Mouse (Mus musculus) gastrocnemius, adult 18-20 months (tissue): ENCODE measurements around the gene Dars. TPM values are rescaled to one million over a fixed set of nuclear protein-coding genes. Genes with fewer than 3 reads are reported as not detected.
A peak's percentile ranks its signal among the peaks of the same experiment; 100 is the strongest.

Experiments used
- DNase-seq: peaks from one replicate; pipeline ENCODE4 v3.0.0; 2021; ENCODE audit warnings: low spot score
- long read RNA-seq, 2 experiments: library from polyadenylated mRNA; stranded (forward); transcript quantifications; one replicate each; pipeline ENCODE4 v2.0.0; 2021
- total RNA-seq, 2 experiments: library from RNA; stranded (reverse); gene quantifications; 2 replicates each; pipeline ENCODE4 v1.2.3; 2021

Dars gene
- total RNA-seq = 10 to 100 TPM; 62.4 to 66.9 TPM
- long read RNA-seq, experiment 1, transcript Dars-201 (16 exons, 2,175 nt) = major isoform, 78 of 81 reads
- long read RNA-seq, experiment 1, partial matches to known transcripts = 3 of 81 reads
- long read RNA-seq, experiment 1, other reads (novel, unspliced or antisense) = 0 of 81 reads
- long read RNA-seq, experiment 2, transcript Dars-201 (16 exons, 2,175 nt) = major isoform, 100 of 108 reads
- long read RNA-seq, experiment 2, partial matches to known transcripts = 2 of 108 reads
- long read RNA-seq, experiment 2, other reads (novel, unspliced or antisense) = 5 of 108 reads

DNA sequence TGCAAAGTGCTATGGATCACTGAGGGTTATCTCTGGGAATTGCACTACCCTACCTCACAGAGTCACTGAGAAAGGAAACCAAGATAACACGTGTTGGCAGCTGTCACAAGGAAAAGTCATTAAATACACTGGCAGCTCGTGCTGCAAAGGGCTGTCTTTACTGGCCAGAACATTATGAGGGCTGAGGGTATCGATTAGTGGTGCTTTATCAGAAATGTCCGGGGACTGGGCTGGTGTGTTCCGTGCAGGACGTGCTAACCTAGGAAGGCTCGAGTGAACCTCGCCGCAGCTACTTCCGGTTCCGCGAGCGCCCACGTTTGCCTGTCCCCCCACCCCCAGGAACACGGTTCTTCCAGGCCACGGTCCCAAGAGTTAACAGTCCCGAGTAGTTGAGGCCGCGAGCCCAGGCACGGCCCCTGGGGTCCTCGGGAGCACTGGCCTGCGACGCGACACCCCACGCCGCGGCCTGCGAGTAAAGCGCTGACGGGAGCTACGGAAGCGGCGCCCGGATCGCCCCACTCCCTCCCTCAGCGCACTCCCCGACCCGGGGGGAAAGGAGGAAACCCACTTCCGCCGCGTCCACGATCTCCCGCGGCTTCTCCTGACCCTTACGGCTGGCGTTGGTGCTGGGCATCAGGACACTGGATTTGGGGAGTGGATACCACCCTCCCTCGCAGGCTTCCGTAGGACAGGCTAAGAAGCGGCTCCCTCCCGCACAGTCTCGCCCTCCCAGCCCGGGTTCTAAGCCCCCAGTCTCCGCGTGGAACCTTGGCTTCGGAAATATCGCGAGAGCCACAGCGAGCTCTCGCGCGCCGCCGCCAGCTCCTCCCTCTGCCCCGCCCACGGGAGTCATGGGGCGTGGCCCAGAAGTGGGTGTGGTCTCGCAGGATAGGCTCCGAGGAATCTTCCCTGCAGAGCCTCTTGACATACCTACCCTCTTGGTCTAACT is at the start of gene Dars:
Gene Dars (minus strand): TSS at position 785 of the 949 bp plus-strand sequence.
- peak; percentile 94 for DNase-seq

DNA sequence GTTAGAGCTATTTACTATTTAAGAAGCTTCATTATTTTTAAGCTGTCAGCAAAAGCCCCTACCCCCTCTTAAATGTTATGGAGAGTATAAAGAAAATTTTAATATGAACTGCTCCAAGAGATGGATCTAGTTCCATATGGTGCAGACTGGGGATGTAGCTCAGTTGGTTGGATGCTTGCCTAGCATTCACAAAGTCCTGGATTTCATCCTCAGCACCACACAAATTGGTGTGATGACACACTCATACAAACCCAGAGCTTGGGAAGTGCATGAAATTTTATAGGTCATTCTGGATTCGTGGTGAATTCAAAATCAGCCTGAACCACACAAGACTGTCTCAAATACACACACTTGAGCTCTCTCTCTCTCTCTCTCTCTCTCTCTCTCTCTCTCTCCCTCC is 49.7 kb upstream of the Dars start:
- DNase-seq = no peak

DNA sequence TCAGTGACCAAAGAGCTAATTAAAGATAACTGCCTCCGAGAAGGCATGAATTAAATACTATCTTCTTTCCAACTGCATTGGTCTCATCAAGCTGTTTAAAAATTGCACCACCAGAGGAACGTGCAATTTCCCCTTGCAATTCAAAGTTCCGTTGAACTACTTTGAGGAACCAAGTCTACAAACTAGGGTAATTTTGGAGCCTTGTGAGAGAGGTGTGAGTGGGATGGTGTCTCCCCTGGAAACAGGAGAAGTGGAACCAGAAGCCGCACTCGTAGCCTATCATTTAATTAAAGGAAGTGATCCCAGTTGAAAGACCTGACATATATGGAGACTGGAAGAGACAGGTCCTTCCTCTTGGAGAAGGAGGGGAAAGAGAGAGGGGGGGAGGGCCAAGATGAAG is 46.3 kb upstream of the Dars start:
- DNase-seq = no peak

DNA sequence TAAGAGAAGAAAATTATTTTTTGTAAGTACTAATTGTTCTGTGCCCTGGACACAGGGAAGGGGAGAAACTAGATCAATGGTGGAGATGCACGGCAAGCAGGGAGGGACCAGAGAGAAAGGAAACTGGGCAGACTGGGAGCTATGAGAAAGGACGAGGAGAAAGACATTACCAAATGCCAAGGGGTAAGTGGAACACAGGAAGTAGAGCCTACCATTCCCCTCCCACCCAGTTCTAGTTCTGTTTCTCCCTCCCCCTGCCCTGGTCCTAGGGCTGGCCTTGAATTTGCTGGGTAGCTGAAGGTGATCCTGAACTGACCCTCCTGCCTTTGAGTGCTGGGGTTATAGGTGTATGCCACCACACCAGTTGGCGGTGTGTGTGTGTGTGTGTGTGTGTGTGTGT is 45.2 kb upstream of the Dars start:
- DNase-seq = no peak

DNA sequence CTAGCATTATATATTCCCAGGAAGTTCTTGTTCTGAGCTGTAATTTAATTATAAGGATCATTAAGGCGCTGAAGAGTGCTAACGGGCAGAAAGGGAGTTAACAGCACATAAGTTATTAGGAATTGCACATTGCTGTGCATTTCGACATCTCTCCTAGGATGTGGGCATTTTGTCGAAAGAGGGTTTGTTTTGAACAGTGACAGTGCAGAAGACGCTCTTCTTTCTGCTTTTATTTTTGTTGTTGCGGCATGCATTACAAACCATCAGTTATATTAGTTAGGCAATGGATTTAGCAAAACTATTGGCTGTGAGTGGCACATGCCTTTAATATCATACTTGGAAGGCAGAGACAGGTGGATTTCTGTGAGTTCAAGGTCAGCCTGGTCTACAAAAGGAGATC is 43.6 kb upstream of the Dars start:
- no peak for DNase-seq

DNA sequence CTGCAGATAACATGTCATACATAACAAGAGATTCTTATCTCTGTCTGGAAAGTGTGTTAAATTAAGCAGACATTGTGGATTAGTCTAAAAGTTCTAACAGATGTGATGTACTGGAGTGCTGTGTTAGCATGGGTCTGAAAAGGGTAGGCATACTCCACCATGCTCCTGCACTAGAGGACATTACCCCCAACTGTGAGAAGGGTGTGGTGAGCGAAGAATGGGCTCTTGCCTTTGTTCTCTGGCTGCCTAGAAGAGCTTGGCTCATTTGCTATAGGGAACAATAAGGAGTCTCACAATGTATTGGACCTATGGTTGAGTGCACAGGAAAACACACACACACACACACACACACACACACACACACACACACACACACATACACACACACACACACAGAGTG is 42.3 kb upstream of the Dars start:
- no peak for DNase-seq

DNA sequence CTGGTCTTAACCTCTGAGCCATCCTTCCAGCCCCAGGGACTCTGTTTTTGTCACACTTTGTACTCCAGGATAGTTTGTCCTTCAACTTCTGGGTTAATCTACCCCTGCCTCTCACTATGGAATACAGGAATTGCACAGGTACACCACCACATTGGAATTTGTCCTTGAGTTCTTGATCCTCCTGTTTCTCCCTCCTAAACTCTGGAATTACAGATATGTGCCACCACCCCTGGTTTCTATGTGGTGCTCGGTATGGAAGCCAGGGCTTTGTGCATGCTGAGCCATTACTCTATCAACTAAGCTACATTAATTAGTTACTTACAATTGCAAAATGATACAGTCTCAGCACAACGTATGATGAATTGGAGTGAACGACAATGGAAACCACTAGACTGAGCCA is 41.8 kb upstream of the Dars start:
- DNase-seq = no peak

DNA sequence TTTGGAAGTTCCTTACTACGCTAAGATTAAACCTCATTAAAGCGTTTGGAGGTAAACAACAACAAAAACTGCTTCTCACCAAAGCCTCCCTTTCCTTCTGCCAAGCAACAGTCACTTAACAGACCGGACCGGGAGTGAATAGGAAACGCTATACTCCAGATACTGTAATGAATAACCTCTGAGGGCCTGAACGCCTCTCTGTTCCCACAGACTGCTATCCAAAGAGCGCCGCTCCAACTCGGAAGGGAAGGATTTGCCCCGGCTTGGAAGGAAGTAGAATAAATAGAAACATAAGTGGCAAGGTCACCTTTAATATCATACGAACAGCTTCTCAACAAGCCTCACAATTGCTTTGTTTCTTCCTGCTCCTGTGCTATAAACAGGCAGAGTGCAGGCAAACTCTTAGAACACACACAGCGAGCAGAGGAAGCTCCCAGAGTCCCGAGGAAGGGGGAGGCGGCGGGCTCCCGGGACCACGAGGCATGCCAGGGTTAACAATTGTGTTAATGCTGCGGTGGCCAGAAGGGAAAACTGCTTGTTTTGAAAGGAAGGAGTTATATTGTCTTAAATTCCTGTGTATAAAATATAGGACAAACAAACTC is 39.8 kb upstream of the Dars start:
- no peak for DNase-seq

DNA sequence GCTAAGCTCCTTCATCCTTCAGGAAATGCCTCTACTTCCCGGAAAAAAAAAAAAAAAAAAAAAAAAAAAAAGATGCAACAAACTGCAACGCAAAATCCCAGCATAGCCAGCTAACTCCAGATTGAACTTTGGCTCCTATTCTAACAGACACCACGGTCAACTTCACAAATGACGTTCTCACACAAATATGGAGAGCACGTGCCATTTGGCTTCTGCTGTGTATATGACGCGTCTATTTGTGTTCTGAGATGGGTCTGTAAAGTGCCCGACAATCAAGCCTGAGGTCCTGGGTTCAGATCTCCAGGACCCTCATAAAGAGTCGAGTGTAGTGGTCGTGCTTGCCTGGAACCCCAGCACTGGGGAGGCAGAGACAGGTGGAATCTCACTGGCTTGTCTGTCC is 39.1 kb upstream of the Dars start:
- no peak for DNase-seq

DNA sequence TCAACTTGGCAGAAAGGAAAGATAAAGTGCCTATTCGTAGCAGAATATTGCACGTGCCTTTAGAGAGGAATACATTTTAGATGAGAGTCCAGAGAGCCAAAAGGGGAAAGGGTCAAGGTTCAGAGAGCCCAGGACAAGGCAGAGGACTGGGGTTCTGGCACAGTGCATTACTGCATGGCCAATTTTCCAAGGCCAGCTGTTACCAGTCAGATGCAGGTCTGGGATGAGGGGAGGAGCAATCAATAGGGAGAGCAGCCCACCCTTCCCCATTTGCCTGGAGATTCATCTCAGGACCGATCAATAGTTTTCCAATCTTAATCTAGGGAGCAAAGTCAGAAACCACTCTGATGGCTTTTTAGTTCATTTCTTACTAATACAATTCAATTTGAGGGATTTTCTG is 35.0 kb upstream of the Dars start:
- DNase-seq = no peak

DNA sequence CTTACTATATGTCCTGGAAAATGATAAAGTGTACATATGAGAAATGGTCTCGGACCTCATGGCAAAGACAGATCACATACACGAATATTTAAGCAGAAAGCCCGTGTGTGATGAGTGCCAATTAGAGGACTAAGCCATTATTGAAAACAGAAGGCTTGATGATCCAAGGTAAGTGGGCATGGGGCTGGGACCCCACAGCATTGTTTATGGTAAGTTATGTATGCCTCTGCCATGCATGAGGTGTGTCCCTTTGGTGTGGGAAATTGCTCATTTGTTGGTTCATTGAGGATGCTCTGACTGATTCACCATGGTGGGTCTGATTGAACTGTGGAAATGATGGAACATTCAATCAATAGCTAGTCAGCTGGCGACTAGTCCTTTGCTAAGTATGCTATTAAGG is 34.0 kb upstream of the Dars start:
- DNase-seq = no peak

DNA sequence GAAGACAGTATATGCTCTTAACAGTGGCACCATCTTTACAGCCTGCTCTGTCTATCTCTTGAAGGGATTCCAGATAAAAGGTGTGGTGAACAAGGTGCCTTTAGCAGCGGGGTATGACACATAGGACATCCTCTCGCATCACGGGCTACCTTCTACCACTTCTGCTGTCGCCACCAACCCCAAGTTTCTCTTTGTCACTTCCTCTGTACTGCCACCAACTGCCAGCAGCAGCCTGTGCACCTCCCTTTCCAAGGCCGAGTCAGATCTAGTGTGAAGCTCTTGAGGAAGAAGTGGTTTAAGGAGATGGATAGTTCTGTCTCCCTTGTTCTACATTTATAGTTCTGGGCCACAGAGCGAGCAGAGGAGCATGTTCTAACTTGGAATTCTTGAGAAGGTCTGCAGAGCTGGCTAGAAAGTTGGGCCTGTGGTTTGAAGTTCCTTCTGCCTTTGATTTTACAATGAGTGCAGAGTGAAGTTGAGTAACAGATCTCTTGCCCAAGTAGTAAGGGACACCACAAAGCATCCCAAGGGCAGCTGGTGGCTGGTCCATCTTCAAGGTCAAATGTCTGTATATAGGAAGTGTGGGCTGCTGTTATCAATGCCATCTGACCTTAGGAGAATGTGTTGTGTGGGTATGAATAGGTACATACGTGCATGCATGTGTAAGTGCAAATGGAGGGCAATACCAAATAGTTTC is 30.2 kb upstream of the Dars start:
- no peak for DNase-seq

DNA sequence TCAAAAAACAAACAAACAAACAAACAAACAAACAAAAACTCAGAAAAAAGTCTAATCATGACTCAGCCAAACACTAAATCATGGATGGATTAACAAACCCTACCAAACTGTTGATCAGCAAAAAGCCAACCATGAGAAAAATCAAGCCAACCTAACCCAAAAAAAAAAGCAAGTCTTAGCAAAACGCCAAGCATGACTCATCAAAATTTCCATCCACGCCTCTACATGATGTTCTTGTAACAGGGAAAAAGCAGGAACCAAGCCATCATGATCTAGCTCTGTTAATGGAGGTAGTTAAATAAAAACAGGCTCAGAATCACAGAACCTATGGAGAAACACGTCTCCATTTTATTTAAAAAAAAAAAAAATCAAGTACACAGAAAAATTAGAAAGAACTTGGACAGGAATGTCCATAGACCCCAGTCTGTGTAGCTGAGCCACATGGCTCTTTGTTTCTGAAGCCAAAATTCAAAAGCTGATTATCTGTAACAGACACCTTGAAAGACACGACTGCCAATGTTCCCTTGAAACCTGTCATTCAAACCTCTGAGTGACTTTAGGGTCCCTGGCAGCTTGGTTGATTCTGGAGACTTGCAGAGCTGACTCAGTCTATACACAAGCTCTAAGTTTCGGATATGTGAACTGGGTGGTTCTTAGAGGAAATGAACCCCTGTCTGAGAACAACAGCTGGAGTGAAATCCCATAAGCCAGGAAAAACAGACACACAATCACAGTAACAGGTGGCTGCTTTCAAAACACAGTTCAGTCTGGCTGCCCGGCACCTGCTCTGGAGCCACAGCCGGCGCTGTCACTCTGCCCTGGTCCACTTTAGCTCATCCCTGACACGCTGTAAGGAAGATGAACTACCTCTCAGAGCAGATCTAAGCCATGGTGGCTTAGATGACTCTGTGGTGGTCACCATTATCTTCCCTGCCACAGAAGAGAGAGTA is 27.0 kb upstream of the Dars start:
- peak; percentile 42 for DNase-seq

DNA sequence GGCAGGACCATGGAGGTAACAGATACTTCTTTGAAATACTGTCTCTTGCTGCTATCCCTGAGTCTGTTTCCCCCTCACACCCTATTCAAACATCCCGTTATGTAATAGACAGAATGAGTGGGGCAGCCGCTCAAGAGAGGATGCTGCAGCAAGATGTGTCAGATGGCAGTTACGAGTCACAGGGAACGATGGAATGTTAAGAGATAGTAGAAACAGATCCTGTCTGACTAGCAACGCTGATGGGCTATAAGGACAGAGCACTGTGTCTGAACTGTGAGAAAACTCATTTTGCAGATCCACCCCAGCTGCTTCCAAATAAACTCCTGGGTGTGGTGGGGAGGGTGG is 23.9 kb upstream of the Dars start:
- DNase-seq = no peak

DNA sequence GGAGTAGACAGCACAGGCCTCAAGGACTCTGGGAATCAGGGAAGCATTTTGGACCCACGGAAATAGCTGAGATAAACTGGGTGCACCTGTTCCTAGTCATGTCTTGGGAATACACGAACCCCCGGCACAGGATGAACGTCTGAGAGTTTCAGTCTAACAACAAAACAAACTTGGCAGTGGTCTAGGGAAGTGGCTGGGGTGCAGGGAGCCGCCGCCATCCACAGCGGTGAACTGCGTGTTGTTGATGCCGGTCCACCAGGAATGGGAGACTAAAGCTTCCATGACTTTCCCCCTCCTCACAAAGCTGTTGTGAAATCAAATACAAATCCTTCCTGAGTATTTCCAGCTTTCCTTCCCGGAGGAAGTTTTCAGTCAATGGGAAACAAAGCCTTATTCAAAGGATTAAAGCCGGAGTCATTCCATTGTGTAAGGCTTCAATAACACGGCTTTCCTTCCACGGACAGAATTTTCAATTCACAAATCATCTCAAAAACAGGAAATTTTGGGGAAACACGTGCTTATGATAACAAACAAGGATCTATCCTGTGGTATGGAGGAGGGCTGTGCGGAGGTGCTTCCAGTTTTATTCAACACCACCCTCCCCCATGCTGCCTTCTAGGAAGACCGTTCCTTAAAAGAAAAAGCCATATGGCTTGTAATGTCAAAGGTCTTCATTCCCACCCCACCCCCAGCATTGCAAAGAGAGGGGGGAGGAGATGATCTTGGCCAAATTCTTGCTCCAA is 23.4 kb upstream of the Dars start:
- DNase-seq = no peak

DNA sequence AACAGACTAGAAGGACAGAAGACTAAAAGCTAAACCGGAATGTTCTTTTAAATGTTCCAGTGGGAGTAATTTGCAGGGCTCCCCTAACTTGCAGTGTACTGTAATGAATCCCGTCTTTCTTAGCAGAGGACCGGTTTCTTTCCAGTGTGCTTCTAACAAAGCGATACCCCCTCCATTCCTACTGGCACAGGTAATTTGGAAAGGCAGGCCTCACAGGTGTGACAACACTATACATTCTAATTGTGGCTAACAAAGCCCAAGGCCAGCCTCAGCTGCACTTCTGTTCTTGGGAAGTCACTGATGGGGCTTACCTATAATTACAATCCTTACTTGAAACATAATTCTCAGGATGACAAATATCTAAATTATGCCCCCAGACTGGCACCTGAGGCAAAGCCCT is 22.4 kb upstream of the Dars start:
- DNase-seq = no peak

DNA sequence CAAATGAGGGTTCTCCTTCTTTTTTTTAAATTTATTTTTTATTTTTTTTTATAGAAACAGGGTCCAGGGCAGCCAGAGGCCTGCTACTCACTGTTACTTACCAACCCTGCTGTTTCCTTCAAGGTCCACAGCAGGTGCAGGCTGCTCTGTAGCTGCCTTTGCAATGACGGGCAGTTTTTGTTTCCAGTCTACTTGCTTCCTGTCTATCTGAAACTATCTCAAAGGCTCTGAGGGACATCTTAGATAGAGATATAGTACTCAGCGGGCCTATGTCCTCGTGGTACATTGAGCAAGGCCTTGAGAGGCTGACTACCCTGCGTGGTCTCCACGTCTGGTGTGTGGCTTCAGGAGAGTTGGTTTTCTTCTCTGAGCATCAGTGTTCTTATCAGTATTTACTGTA is 21.4 kb upstream of the Dars start:
- DNase-seq = no peak

DNA sequence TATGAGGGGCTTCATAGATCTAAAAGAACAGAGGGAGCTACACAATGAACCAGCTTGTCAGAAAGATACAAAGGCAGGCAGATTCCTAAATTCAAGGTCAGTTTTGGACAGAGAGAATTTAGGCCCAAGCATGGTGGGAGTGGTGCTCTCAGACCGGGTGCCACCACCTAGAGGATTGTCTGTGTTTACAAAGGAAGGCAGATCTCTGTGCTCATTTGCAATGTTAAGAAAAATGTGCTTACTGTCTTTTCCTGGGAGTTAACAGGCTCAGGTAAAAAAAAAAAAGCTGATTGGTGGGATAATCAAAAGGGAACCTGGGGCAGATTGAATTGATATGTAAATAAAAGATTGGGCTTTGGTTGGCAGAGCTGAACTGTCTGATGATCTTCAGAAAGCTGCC is 20.1 kb upstream of the Dars start:
- DNase-seq = no peak

DNA sequence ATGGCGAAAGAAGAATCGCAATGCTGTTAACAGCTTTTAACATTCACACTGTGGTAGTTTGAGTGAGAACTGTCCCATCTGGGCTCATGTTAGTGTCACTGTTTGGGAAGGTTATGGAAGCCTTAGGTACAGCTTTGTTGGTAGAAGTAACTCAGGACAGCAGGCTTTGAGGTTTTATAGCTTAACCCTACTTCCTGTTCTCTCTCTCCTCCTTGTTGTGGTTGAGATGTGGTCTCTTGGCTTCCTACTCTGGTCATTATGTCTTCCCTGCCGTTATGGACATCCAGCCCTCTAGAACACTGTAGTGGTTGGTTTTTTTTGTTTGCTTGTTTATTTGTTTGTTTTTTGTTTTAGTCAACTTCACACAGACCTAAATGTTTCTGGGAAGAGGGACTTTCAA is 18.8 kb upstream of the Dars start:
- DNase-seq = no peak

DNA sequence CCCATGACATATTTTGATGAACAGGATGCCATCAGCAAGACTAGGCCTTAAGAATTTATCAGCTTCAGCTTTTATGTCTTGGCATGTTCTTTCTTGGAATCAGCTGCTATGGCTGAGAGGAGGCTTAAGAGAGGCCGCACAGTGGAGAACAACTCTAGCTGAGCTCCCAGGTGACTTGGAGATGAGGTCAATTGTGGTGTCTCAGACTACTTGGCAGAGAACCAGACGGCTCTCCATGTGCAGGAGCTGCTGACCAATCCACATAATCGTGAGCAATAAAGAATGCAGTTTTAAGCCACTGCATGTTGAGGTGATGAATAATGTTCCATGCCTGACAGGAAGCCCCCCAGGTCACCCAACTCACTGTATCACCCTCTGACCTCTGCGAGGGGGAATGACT is 18.4 kb upstream of the Dars start:
- no peak for DNase-seq
